Mouse (Mus musculus): ENCODE measurements at regions not wholly inside any gene's neighbourhood (a gene's known extent, or its start where the extent isn't known, plus 50 kb on each side); places are given as distances from the start of the nearest gene placed in this dataset.

DNA sequence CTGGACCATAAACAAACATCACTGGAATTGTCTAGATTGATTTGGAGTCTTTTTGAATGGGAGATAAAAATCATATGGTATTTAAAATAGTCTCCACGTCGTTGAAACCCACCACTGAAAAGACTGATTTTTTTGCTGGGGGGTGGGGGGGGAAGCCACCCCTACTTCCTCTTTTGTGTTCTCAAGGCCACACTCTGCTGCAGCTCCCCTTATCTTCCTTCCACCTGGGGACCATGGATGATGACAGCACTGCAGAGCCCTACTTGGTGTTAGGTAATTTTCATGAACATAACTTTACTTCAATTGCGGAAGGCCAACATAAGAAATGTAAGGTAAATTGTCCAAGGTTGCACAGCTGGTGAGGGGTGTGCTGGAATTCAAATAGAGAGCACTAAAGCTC lies 232.4 kb upstream of the Vrk2 start:
- ChIA-PET POLR2A (interaction anchor here in 1 of 4 experiments (0.9 kb wide), 1 partner anchor 51 kb away, joined by 3 read pairs; no protein-coding TSS in a partner anchor), CTCF (no interaction called here)

DNA sequence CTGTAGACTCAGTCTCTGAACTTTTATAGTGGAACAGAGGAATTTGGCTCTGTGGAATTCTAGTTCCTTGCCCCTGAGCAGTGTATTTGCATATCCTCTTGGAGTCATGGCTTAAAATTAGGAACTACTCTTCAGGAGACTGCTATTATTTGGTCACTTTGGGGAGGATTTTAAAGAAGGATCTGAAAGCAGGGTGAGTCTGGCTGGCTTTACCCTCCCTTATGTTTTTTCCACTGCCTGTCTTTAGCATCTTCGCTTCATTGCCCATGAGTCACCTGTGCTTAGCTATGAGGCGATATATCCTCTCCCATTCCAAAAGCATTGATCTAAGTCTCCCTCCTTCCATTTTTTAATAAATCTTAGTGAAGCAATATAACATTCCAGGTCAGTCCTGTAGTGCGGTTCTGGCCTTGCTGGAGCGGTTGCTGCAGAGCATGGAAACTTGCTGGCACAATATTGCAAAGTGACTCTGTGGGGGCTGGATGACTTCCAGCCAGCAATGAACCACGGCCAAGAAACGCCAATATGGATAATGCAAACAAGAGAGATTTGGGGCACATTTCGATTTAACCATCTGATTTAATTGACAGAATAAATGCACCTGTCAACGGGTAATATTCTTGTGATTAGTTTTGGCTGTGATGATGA lies 230.4 kb upstream of the Vrk2 start:
- ChIA-PET POLR2A (interaction anchor here in 1 of 4 experiments (1.0 kb wide), 1 partner anchor 10 kb away, joined by 3 read pairs; no protein-coding TSS in a partner anchor), CTCF (no interaction called here)

DNA sequence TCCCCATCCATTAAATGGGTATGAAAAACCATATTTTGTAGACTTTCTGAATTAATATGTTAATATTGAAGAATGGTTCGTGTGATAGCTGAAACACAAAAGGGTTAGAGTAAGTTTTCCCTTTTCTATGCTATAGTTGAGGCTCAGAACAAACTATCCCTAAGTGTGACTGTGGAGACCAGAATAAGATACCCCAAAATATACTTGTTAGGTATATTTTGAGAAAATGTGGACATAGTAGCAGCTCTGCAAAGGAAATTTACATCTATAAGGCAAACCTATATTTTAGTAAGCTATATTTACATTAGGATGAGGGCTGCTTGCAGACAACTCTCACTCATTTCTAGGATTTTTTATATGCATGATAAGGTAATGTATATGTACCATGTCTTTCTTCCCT lies 227.3 kb upstream of the Vrk2 start:
- ChIA-PET CTCF (no interaction called here), POLR2A (no interaction called here)

DNA sequence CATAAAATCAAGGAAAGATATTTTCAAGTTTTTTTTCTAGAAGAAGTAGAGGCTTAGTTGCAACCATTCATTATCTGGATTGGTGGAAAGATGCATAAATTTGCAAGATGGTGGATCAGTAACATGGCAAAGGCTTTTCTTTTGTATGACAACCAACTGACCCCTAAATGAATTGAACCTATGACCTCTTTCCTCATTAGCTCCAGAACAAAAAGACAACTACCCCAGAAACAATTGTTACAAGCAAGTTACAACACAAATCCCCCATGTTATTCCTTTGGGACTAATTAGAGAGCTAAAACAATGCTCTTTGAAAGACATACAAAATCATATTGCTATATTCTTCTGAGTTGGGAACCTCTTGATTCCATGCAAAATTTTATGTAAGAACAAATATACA lies 223.5 kb upstream of the Vrk2 start:
- POLR2A ChIA-PET, result no interaction called here
- CTCF ChIA-PET, result no interaction called here

DNA sequence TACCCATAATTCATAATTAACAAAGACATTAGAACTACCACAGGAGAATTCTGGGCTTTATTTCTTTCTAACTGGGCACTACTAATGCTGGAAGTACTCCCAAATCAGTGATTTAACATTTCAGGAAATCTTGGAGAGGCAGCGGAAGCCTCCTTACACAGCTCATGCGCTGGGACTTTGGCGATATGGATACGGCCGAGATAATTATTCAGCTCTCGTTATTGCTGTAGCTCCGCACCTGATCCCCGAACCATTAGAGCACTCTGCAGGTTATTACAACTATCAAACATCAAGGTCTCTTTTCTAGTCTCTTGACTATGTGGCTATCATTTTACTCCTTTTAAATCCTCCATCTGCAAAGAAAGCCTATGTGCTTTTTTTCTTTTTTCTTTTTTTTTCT lies 221.3 kb upstream of the Vrk2 start:
- CTCF ChIA-PET, result no interaction called here
- POLR2A ChIA-PET, result no interaction called here

DNA sequence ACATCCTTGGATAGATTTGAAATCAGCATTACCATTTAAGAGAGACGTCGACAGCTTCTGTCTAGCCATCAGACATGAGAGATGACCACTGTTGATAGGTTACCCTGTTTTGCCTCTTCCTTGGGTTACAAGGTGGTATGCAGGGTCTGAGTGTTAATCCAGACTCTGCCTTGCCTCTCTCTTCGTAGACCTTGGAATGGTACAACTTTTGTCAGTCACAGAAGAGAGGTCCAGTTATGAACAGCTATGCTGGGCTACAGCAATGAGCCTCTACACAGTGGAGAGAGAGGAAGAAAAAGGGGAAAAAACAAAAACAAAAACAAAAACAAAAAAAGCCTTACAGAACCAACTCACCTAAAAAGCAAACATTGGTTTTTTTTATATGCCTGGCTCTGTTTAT lies 220.8 kb upstream of the Vrk2 start:
- CTCF ChIA-PET, result no interaction called here
- POLR2A ChIA-PET, result no interaction called here

DNA sequence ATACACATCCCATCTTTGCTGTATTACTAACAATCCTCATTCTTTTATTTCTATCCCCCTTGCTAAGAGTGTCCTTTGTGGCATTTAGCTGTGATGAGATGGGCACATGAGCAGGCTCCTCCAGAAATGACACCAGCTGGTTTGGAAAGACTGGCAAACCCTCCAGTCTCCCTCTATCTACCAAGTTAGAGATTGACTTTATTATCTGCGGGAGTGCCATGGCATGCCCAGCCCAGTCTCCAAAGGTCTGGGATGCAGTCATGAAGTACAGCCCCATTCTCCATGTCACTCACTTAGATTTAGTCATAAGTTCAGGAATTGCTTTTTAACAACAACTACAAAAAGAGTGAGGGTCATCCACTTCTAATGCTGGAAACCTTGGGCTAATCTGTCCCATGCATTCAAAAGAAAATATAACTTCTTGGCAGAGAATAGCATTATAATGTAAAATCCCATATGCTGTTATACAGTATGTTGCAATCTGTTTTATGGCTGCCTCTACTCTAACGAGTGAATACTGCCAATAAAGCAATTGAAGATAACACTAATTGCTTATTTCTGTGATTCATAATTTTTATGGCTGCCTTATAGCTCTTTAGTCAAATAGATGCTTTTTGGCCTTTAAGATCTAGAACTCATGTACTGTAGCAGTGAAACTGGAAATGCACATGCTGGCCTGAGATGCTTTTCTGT lies 208.6 kb upstream of the Vrk2 start:
- CTCF ChIA-PET, result no interaction called here
- POLR2A ChIA-PET, result no interaction called here

DNA sequence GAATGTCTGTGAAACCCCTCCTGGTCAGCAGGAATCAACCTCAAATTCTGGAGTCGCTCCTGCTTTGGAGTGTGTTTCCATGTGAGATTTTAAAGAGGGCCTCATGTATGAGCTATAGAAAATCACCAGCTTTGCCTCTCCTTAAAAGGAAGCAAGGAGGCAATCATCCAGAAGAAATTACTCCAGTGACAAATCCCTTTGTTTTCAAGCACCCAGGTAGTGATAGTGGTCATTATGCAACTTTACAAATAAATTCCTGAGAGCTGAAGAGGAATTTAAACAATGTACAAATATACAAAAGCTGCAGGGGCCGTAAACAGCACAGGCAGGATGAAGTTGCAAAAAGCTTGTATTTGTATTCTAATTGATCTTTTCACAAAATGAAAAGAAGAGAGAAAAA lies 206.5 kb upstream of the Vrk2 start:
- CTCF ChIA-PET, result interaction anchor here in 2 of 4 experiments (0.6 to 1.0 kb wide), 2 partner anchors 161 to 706 kb away, joined by 4 to 12 read pairs; no protein-coding TSS in a partner anchor
- POLR2A ChIA-PET, result no interaction called here

DNA sequence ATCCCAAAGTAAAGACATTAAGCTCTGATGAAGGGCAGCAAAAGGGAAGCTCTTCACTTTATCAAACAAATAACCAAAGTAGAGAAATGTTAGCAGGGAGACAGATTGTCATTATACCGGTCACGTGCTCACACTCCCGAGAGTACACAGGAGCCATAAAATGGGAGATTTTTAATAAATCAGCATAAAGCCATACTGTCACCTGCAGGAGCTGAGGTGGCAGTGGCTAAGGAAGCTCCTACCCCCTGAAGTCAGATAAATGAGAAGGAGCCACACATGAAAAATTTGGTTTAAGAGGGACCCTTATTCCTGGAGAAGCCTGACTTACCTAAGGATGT lies 200.8 kb upstream of the Vrk2 start:
- CTCF ChIA-PET, result no interaction called here
- POLR2A ChIA-PET, result no interaction called here

DNA sequence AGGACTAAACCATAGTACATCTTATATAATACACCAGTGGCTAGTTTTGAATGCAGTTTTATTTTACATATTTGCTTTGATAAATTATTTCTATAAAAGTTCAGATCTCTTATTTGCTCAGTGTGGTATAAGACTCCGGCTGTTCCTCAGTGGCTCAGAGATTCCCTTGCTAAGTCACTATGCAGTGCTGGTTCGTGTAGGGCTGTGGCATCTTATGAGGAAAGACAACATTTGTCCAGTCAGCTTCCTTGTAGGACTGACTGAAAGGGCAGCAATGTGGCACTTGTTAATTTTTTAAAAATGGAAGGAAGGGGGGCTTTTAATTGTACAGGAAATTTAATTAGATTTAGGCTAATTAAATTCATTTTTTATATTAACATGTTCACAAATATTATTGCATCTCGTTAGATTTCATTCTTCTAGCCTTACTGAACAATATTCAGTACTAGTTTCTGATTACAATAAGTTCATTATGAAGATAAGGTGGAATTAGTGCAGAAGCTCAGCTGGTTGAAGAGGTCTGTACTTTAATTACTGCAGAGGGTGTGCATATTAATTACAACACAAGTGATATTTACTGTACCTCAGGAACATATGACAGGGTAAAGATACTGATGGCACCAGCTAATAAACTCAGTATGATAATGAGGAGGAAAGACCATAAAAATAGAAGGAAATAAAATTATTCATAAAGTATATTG lies 200.3 kb upstream of the Vrk2 start:
- ChIA-PET CTCF (no interaction called here), POLR2A (no interaction called here)

DNA sequence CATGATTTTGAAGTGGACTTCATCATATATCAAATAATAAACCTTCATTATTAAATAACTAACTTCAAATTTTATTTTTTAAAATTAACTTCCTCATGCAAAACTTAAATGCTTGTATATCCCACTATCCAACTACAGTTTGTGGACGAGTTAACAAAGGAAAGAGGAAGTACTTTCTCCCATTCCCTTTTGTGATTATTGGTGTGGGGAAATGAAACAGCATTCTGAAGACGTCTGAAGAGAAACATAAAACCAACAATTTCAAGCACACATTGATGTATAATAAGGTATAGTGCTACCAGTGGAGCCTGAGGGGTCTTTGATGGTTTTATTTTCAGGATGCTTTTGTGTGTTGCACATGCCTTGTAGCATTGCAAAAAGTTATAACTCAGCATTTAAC lies 195.5 kb upstream of the Vrk2 start:
- ChIA-PET POLR2A (no interaction called here), CTCF (no interaction called here)

DNA sequence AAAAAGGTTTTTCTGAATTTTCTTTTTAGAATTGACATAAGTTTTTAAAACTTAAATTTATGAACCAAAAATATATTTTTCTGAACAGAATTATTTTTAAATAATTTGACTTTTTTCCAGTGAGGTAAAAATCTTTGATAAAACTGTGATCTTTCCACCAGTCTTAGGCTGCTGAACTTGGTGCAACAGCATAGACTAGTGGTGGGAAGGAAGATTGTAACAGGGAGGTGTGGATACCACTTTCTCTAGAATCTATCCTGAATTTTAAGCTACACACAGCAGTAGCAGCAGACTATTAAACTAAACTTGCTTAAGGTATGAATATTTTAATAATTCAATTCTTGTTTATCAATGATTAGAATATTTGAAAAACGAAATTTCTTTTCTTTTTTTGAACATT lies 191.4 kb upstream of the Vrk2 start:
- POLR2A ChIA-PET, result no interaction called here

DNA sequence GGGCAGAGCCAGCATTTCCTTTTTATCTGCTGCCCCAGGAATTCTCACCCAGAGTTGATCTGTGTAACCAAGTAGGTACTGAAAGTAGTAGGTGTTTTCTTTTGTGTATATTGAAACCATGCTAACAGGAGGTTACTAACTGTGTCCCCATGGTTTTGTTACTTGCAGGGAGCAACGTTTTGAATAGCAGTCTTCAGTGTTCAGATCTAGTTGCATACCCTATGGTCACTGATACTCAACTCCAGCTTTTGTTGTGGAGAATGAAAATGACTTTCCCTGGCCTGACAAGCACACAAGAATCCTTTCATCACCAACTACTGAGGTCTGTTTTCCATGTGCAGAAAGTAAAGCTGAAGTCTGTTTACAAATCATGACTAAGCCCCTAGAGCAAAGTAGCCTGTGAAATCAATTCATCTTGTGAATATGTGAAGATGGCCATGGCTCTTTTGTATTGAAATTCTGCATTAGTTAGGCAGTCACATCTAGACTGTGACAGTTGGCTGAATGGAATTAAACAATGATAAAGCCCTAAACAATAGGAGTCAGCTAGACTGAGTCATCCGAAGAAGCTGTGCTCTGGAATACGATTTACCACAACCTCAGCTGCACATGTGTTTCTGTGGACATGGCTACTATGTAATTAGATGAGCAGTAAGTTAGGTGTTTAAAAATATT lies 179.5 kb upstream of the Vrk2 start:
- CTCF ChIA-PET, result interaction anchor here in 1 of 4 experiments (0.6 kb wide), 1 partner anchor 26 kb away, joined by 3 read pairs; no protein-coding TSS in a partner anchor
- POLR2A ChIA-PET, result interaction anchor here in 1 of 4 experiments (0.6 kb wide), 1 partner anchor 563 kb away, joined by 4 read pairs; the partner anchor contains the start of gene 5730522E02Rik

More for the DNA sequence above, 191.4 kb upstream of the Vrk2 start:
- CTCF ChIA-PET, result interaction anchor here in 1 of 4 experiments (0.6 kb wide), 1 partner anchor 16 kb away, joined by 11 read pairs; no protein-coding TSS in a partner anchor

DNA sequence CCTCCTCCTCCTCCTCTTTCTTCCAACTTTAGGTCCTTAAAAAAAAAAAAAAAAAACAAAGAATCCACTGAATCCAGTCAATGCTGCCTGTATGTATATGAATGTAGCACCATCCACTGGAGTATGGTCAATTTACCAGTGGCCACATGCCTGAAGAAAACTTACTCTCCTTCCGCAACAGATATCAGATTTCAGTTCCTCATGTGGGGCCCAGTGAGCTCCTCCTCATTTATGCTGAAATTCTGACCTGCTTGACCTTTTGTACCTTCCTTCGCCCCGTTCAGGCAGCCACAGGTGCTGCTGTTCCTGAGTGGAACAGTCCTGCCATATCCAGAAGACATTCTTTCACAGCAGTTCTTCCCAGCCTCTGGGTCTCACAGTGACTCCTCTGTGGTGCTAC lies 161.8 kb upstream of the Vrk2 start:
- ChIA-PET CTCF (no interaction called here), POLR2A (no interaction called here)

DNA sequence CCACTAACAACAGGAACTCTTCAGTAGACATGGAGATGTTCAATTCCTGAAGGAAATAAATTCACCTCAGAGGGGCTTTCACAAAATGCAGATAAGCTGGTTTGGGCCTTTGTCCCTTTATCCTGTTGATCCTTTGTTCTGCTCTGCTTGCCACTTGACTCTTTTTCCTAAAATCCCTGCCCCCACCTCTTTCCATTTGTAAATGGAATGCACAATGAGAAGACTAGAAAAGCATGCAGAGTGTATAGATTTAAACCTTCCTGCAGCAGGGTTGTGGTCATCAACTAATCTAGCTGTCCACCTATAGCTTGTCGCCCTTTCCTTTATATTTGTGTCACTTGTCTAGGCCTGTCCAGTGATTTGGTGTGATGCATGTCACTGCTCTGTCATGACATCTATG lies 159.8 kb upstream of the Vrk2 start:
- POLR2A ChIA-PET, result no interaction called here
- CTCF ChIA-PET, result interaction anchor here in 1 of 4 experiments (0.7 kb wide), 1 partner anchor 12 kb away, joined by 8 read pairs; no protein-coding TSS in a partner anchor

DNA sequence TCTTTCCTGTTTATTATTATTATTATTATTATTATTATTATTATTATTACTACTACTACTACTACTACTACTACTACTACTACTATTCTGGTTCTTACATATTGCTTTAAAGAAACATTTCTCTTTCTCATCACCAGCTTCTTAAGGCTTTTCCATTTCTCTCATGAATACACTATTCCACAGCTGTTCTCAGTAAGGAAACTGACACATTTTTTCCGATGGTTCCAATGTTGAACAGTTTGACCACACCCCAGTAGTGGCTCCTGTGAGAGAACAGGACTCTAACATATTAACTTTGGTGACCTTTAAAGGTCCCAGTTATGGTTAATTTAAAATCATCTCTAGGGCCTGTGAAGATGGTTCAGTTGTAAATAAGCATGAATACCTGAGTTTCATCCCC lies 148.4 kb upstream of the Vrk2 start:
- ChIA-PET POLR2A (no interaction called here), CTCF (interaction anchor here in 1 of 4 experiments (0.5 kb wide), 1 partner anchor 12 kb away, joined by 8 read pairs; no protein-coding TSS in a partner anchor)

DNA sequence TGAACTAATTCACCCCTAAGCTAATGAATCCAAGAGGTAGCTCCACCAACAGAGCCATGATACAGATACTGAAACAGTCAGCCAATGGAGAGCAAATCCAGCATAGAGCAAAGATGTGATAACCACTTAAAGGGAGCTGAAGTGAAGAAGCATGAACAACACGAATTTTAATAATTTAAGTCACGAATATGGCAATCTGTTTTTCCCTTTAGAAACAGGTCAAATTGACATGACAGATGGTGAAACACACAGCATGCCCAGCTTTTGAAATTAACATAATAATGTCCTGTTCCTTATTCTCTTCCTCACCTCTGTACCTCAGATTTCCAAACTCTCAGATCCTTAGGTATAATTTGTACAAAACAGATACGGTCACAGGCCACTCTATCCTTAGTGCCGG lies 145.9 kb upstream of the Vrk2 start:
- CTCF ChIA-PET, result no interaction called here
- POLR2A ChIA-PET, result interaction anchor here in 1 of 4 experiments (1.1 kb wide), 1 partner anchor 9 kb away, joined by 3 read pairs; no protein-coding TSS in a partner anchor

DNA sequence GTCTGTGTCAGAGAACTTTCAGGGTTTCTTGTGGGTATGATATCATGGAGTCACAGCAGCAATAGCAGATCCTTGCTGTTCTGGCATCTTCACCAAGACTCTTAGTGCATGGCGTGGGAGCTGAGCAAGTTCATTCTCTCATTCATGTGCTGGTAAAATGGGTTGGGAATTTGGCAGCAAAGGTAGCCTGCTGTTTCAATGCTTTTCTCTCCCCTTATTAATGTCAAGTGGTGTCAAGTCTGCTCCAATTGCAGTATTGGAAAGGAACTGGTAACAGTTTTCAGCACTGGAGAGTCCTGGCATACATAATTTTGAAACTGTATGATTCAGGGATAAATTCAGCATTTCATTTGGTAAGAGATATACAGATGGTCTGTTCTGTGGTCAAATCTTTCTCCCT lies 133.2 kb upstream of the Vrk2 start:
- CTCF ChIA-PET, result no interaction called here
- POLR2A ChIA-PET, result no interaction called here

DNA sequence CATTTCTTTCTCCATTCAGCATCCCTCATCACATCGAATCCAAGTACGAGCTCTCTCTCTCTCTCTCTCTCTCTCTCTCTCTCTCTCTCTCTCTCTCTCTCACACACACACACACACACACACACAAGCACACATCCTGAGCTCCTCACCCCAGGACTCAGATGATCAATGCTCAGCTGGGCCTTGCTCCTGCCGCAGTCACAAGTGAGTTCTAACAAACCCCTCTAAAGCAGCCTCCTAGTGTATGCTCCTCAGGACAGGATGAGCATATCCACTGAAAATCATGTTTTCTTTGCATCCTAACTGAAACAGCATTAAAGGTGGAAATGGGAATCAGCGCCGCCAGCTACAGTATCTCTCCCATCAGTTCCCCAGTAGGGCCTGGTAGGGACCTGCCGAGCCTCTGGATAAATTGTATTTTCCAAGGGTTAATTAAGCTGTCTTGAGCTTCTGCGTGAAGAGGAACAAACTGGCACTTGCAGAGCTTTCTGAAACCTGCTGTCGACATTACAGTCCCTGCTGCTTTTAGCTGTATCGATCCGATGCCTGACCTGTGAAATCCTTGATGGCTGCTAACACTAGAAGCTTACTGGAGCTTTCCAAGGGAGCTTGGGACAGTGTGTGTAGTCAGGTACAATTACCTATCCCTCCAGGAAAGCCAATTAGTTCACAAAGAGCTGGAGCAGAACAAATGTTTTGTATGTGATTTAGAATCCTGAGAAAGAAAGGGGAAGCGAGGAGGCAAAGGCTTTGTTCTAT lies 131.3 kb upstream of the Vrk2 start:
- CTCF ChIA-PET, result no interaction called here

DNA sequence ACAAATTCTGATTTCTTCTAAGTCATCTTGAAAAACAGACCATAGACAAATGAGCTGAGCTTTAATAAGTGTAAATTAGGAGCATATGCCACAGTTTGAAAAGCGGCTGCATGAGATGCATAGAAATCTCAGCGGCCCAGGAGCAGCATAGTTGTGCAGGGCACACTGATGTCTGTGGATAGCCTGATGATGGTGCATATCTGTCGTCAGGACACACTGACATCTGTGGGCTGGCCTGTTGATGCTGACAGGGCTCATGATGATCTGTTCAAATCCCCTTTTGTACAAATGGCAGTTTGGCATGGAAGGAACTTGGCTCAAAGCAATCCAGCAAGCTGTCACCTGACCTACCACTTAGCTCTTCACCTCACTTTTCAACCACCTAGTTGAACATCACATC lies 128.5 kb upstream of the Vrk2 start:
- ChIA-PET POLR2A (no interaction called here), CTCF (no interaction called here)

More for the DNA sequence above, 131.3 kb upstream of the Vrk2 start:
- POLR2A ChIA-PET, result interaction anchor here in 1 of 4 experiments (0.8 kb wide), 1 partner anchor 188 kb away, joined by 5 read pairs; no protein-coding TSS in a partner anchor
